Mouse (Mus musculus): ENCODE data around the gene Fancg.

GRCm38 (mm10) chr4:42953435-42954094 is 56.7 kb downstream of the Fancg start:
- no peak for TF ChIP-seq CTCF (IDR thresholded peaks at IDR 0.05 in 2 of 3, conservative IDR thresholded peaks at IDR 0.05 in 1 of 3; ENCODE audit: control insufficient read depth in 1 of 3, insufficient read depth in 1 of 3, low read depth in 2 of 3, low read length in 3 of 3, poor library complexity in 1 of 3, severe bottlenecking in 1 of 3)
- TF ChIP-seq POLR2A (IDR thresholded peaks at IDR 0.05; ENCODE audit: control insufficient read depth in 1 of 2, insufficient read depth in 1 of 2, low read depth in 1 of 2, low read length in 2 of 2, poor library complexity in 1 of 2) = no peak
- TF ChIP-seq EP300 (IDR thresholded peaks at IDR 0.05; ENCODE audit: low read depth in 1 of 2, low read length in 2 of 2) = no peak
- no peak for TF ChIP-seq NRF1 (IDR thresholded peaks at IDR 0.05; ENCODE audit: insufficient read depth, low read depth, low read length, poor library complexity, severe bottlenecking)
- TF ChIP-seq SIN3A (IDR thresholded peaks at IDR 0.05; ENCODE audit: low read length) = no peak
- no peak for TF ChIP-seq GATA1 (IDR thresholded peaks at IDR 0.05; ENCODE audit: low read depth, low read length)
- no peak for TF ChIP-seq RAD21 (IDR thresholded peaks at IDR 0.05; ENCODE audit: low read depth, low read length)
